Mouse (Mus musculus): ENCODE measurements around the gene Rbm4b. TPM values are rescaled to one million over a fixed set of nuclear protein-coding genes. Genes with fewer than 3 reads are reported as not detected.
"Not testable (repeated sequence)": the region's sequence is repeated elsewhere in the genome, so short reads cannot be mapped to it uniquely, and the experiment has no call there.

The Rbm4b gene
- polyA plus RNA-seq, 1 experiment from 2014 or later, result 155 TPM

GRCm38 (mm10) chr19:4746611-4747010 is 9.7 kb upstream of the Rbm4b start:
- no peaks in the 10 kb centered on the region for H3K4me1 ChIP-seq
- no peak overlapping the region for H3K4me2 ChIP-seq (replicated peaks)
- H3K27me3 ChIP-seq, result no peaks in the 10 kb centered on the region
- H3K27ac ChIP-seq, result no peak overlapping the region
- ATAC-seq (ENCODE audit: low FRiP score), result no peak
- H3K9ac ChIP-seq, result no peak overlapping the region
- H3K36me3 ChIP-seq, result peaks cover 90% of the 10 kb centered on the region
- 86% methylated on average over 14 of the region's 14 CpGs for WGBS
- H3K9me3 ChIP-seq (replicated peaks), result no peaks in the 10 kb centered on the region
- no peak overlapping the region for H3K4me3 ChIP-seq

- 92% methylated on average over 9 of the region's 9 CpGs for WGBS
- Histone ChIP-seq H3K4me1 (no peaks in the 10 kb centered on the region), H3K4me2 (replicated peaks) (no peak overlapping the region), H3K27ac (no peak overlapping the region), H3K9me3 (replicated peaks) (no peaks in the 10 kb centered on the region), H3K36me3 (peaks cover 89% of the 10 kb centered on the region), H3K9ac (peak overlapping the region; percentile 8; the same call in 1 of the 2 replicates), H3K27me3 (no peaks in the 10 kb centered on the region), H3K4me3 (no peak overlapping the region)
- ATAC-seq (ENCODE audit: low FRiP score), result no peak
Measured at GRCm38 (mm10) chr19:4747631-4748312, 8.5 kb upstream of the Rbm4b start.

GRCm38 (mm10) chr19:4748493-4748892 is 7.8 kb upstream of the Rbm4b start:
- Histone ChIP-seq H3K4me2 (replicated peaks) (no peak overlapping the region), H3K9ac (no peak overlapping the region), H3K4me1 (no peaks in the 10 kb centered on the region), H3K9me3 (replicated peaks) (no peaks in the 10 kb centered on the region), H3K27ac (no peak overlapping the region), H3K27me3 (no peaks in the 10 kb centered on the region), H3K4me3 (no peak overlapping the region), H3K36me3 (peaks cover 90% of the 10 kb centered on the region)
- WGBS, result 89% methylated on average over 10 of the region's 10 CpGs
- no peak for ATAC-seq (ENCODE audit: low FRiP score)

GRCm38 (mm10) chr19:4749975-4750374 is 6.3 kb upstream of the Rbm4b start:
- WGBS, result 88% methylated on average over 6 of the region's 6 CpGs
- H3K36me3 ChIP-seq, result peaks cover 78% of the 10 kb centered on the region

GRCm38 (mm10) chr19:4755565-4756192 is 618 bp upstream of the Rbm4b start:
- Histone ChIP-seq H3K4me3 (peak overlapping the region; percentile 74), H3K9ac (peak overlapping the region; percentile 81), H3K4me1 (peaks cover 27% of the 10 kb centered on the region), H3K4me2 (replicated peaks) (peak overlapping the region; percentile 62), H3K27ac (peak overlapping the region; percentile 98), H3K9me3 (replicated peaks) (no peaks in the 10 kb centered on the region), H3K36me3 (peaks cover 35% of the 10 kb centered on the region), H3K27me3 (no peaks in the 10 kb centered on the region)
- WGBS, result under 1% methylated on average over 10 of the region's 10 CpGs
- peak; percentile 76 for ATAC-seq (ENCODE audit: low FRiP score)

More at GRCm38 (mm10) chr19:4749975-4750374, 6.3 kb upstream of the Rbm4b start:
- Histone ChIP-seq H3K9ac (no peak overlapping the region), H3K27me3 (no peaks in the 10 kb centered on the region), H3K27ac (no peak overlapping the region), H3K4me1 (no peaks in the 10 kb centered on the region), H3K4me3 (no peak overlapping the region), H3K9me3 (replicated peaks) (no peaks in the 10 kb centered on the region), H3K4me2 (replicated peaks) (no peak overlapping the region)
- no peak for ATAC-seq (ENCODE audit: low FRiP score)

GRCm38 (mm10) chr19:4756921-4757320 is 624 bp downstream of the Rbm4b start:
- peak overlapping the region; percentile 62 for H3K4me2 ChIP-seq (replicated peaks)
- H3K9ac ChIP-seq, result peak overlapping the region; percentile 81
- no peaks in the 10 kb centered on the region for H3K9me3 ChIP-seq (replicated peaks)
- H3K27me3 ChIP-seq, result no peaks in the 10 kb centered on the region
- H3K4me1 ChIP-seq, result peaks cover 37% of the 10 kb centered on the region
- H3K27ac ChIP-seq, result peak overlapping the region; percentile 98
- 7% methylated on average over 9 of the region's 9 CpGs for WGBS
- ATAC-seq (ENCODE audit: low FRiP score), result no peak
- H3K36me3 ChIP-seq, result peaks cover 31% of the 10 kb centered on the region
- peak overlapping the region; percentile 74 for H3K4me3 ChIP-seq

- not testable (repeated sequence) for ATAC-seq (ENCODE audit: low FRiP score); H3K9ac ChIP-seq; H3K9me3 ChIP-seq (replicated peaks); H3K27ac ChIP-seq; H3K27me3 ChIP-seq; H3K4me2 ChIP-seq (replicated peaks); H3K4me3 ChIP-seq
- 91% methylated on average over 8 of the region's 8 CpGs for WGBS
- H3K4me1 ChIP-seq, result peaks cover 48% of the 10 kb centered on the region
- peaks cover 51% of the 10 kb centered on the region for H3K36me3 ChIP-seq
Measured at GRCm38 (mm10) chr19:4760544-4760943, 4.2 kb downstream of the Rbm4b start.

- no peak overlapping the region for H3K9ac ChIP-seq
- no peak for ATAC-seq (ENCODE audit: low FRiP score)
- H3K27ac ChIP-seq, result no peak overlapping the region
- no peaks in the 10 kb centered on the region for H3K27me3 ChIP-seq
- H3K4me3 ChIP-seq, result no peak overlapping the region
- H3K36me3 ChIP-seq, result peaks cover 69% of the 10 kb centered on the region
- H3K4me1 ChIP-seq, result peaks cover 44% of the 10 kb centered on the region
- H3K4me2 ChIP-seq (replicated peaks), result no peak overlapping the region
- 76% methylated on average over 1 of the region's 1 CpGs for WGBS
- no peaks in the 10 kb centered on the region for H3K9me3 ChIP-seq (replicated peaks)
Measured at GRCm38 (mm10) chr19:4762876-4763275, 6.6 kb downstream of the Rbm4b start.

- no peak overlapping the region for H3K9ac ChIP-seq
- no peak overlapping the region for H3K4me2 ChIP-seq (replicated peaks)
- WGBS, result 85% methylated on average over 7 of the region's 12 CpGs
- H3K27me3 ChIP-seq, result no peaks in the 10 kb centered on the region
- no peak overlapping the region for H3K4me3 ChIP-seq
- peaks cover 78% of the 10 kb centered on the region for H3K36me3 ChIP-seq
- H3K4me1 ChIP-seq, result peaks cover 11% of the 10 kb centered on the region; the same call in 1 of the 2 replicates
- H3K27ac ChIP-seq, result no peak overlapping the region
- H3K9me3 ChIP-seq (replicated peaks), result no peaks in the 10 kb centered on the region
- no peak for ATAC-seq (ENCODE audit: low FRiP score)
Measured at GRCm38 (mm10) chr19:4767507-4768148, 11.3 kb downstream of the Rbm4b start.

- WGBS, result 89% methylated on average over 3 of the region's 3 CpGs
Measured at GRCm38 (mm10) chr19:4772785-4773184, 16.5 kb downstream of the Rbm4b start.

GRCm38 (mm10) chr19:4782891-4783290 is 26.6 kb downstream of the Rbm4b start:
- no peak overlapping the region for H3K4me2 ChIP-seq (replicated peaks)
- H3K4me1 ChIP-seq, result peaks cover 10% of the 10 kb centered on the region; the same call in 1 of the 2 replicates
- WGBS, result 91% methylated on average over 2 of the region's 2 CpGs
- H3K27me3 ChIP-seq, result no peaks in the 10 kb centered on the region
- H3K36me3 ChIP-seq, result peaks cover 66% of the 10 kb centered on the region
- no peak for ATAC-seq (ENCODE audit: low FRiP score)
- H3K27ac ChIP-seq, result no peak overlapping the region
- H3K9me3 ChIP-seq (replicated peaks), result no peaks in the 10 kb centered on the region
- no peak overlapping the region for H3K4me3 ChIP-seq
- H3K9ac ChIP-seq, result no peak overlapping the region

More at GRCm38 (mm10) chr19:4772785-4773184, 16.5 kb downstream of the Rbm4b start:
- Histone ChIP-seq H3K36me3 (peaks cover 67% of the 10 kb centered on the region), H3K27me3 (no peaks in the 10 kb centered on the region), H3K9ac (no peak overlapping the region), H3K4me3 (no peak overlapping the region), H3K27ac (no peak overlapping the region), H3K4me1 (no peaks in the 10 kb centered on the region), H3K9me3 (replicated peaks) (no peaks in the 10 kb centered on the region), H3K4me2 (replicated peaks) (no peak overlapping the region)
- no peak for ATAC-seq (ENCODE audit: low FRiP score)

GRCm38 (mm10) chr19:4785206-4785605 is 28.9 kb downstream of the Rbm4b start:
- Histone ChIP-seq H3K4me1 (peaks cover 22% of the 10 kb centered on the region), H3K4me2 (replicated peaks) (no peak overlapping the region), H3K27me3 (no peaks in the 10 kb centered on the region), H3K9me3 (replicated peaks) (no peaks in the 10 kb centered on the region), H3K27ac (no peak overlapping the region), H3K4me3 (no peak overlapping the region), H3K9ac (no peak overlapping the region), H3K36me3 (peaks cover 67% of the 10 kb centered on the region)
- no peak for ATAC-seq (ENCODE audit: low FRiP score)
- WGBS, result 94% methylated on average over 7 of the region's 7 CpGs
